Mouse (Mus musculus) c-Kit-positive CD71-negative TER-119-negative erythroid progenitor cells, embryonic 14.5 days (primary cell): ENCODE data around the gene Supt4a.

Source experiments
- DNase-seq: peaks from one replicate; pipeline ENCODE4 v3.0.0-alpha.2; 2013; ENCODE audit warnings: low read depth

Gene Supt4a

GRCm38 (mm10) chr11:87768745-87769144, 31.4 kb downstream of the Supt4a start:
- DNase-seq, result no peak

GRCm38 (mm10) chr11:87770989-87771388, 33.6 kb downstream of the Supt4a start:
- no peak for DNase-seq

- no peak for DNase-seq
Observed at GRCm38 (mm10) chr11:87772354-87772753, 35.0 kb downstream of the Supt4a start.

- no peak for DNase-seq
Observed at GRCm38 (mm10) chr11:87778100-87778765, 40.9 kb downstream of the Supt4a start.

- DNase-seq, result no peak
Observed at GRCm38 (mm10) chr11:87778915-87779314, 41.6 kb downstream of the Supt4a start.

- DNase-seq, result no peak
Observed at GRCm38 (mm10) chr11:87779392-87779791, 42.0 kb downstream of the Supt4a start.

- DNase-seq, result no peak
Observed at GRCm38 (mm10) chr11:87780130-87780529, 42.8 kb downstream of the Supt4a start.

GRCm38 (mm10) chr11:87790088-87790487, 52.7 kb downstream of the Supt4a start:
- no peak for DNase-seq
